Mouse (Mus musculus) hindbrain, embryonic 16.5 days (tissue): ENCODE results near the gene Pnliprp2. TPM values are rescaled to one million over a fixed set of nuclear protein-coding genes. Genes with fewer than 3 reads are reported as not detected.
A peak's percentile ranks its signal among the peaks of the same experiment; 100 is the strongest.

ENCODE experiments used
- ATAC-seq: fragments of 200-750 bp; cut with Nextera tagmentation; 2 replicates; pipeline ENCODE4 v1.8.0; 2017; ENCODE audit warnings: moderate TSS enrichment, moderate library complexity
- H3K27ac ChIP-seq: fragments of 300-500 bp; sonication (generic); 2 replicates; pipeline ENCODE4 v1.5.1; 2014; ENCODE audit warnings: low read depth, mild to moderate bottlenecking, control low read depth, low read length, moderate library complexity
- H3K27me3 ChIP-seq: fragments of 300-500 bp; sonication (generic); replicated peaks from 2 replicates; pipeline ENCODE4 v1.6.1; 2014; ENCODE audit warnings: low read length; ENCODE audit not compliant: control insufficient read depth, insufficient read depth
- H3K36me3 ChIP-seq: fragments of 300-500 bp; sonication (generic); 2 replicates; pipeline ENCODE4 v1.6.1; 2014; ENCODE audit warnings: mild to moderate bottlenecking, low read length, moderate library complexity, mixed read lengths; ENCODE audit not compliant: control insufficient read depth, insufficient read depth
- H3K4me1 ChIP-seq: fragments of 300-500 bp; sonication (generic); 2 replicates; pipeline ENCODE4 v1.6.1; 2014; ENCODE audit warnings: low read depth, low read length; ENCODE audit not compliant: control insufficient read depth, insufficient read depth
- H3K4me2 ChIP-seq: fragments of 300-500 bp; sonication (generic); 2 replicates; pipeline ENCODE4 v1.6.1; 2014; ENCODE audit warnings: mild to moderate bottlenecking, low read length, control low read depth, moderate library complexity
- H3K4me3 ChIP-seq: fragments of 300-500 bp; sonication (generic); 2 replicates; pipeline ENCODE4 v1.5.1; 2014; ENCODE audit warnings: mild to moderate bottlenecking, low read length, control low read depth, moderate library complexity
- H3K9ac ChIP-seq: fragments of 300-500 bp; sonication (generic); 2 replicates; pipeline ENCODE4 v1.6.1; 2014; ENCODE audit warnings: low read depth, mild to moderate bottlenecking, control low read depth, low read length, moderate library complexity
- H3K9me3 ChIP-seq: fragments of 300-500 bp; sonication (generic); 2 replicates; pipeline ENCODE4 v1.6.1; 2014; ENCODE audit warnings: mild to moderate bottlenecking, low read length, moderate library complexity; ENCODE audit not compliant: control insufficient read depth
- WGBS: fragments of 180-500 bp; shearing (Covaris S2); extraction: QIAGEN DNeasy Blood & Tissue Kit; methylation state at CpG from one replicate; pipeline ENCODE4 v1.1.7; 2014; 5-methylcytosine and 5-hydroxymethylcytosine counted together
- polyA plus RNA-seq: library from polyadenylated mRNA; unstranded; fragments of >200 nt; fragmentation: Nextera tagmentation; extraction: Ambion mirVana; gene quantifications from 2 replicates; pipeline ENCODE4 v1.2.1, GENCODE M21; 2015

Pnliprp2 gene
- polyA plus RNA-seq, 1 experiment from 2014 or later = 0.13 TPM

DNA sequence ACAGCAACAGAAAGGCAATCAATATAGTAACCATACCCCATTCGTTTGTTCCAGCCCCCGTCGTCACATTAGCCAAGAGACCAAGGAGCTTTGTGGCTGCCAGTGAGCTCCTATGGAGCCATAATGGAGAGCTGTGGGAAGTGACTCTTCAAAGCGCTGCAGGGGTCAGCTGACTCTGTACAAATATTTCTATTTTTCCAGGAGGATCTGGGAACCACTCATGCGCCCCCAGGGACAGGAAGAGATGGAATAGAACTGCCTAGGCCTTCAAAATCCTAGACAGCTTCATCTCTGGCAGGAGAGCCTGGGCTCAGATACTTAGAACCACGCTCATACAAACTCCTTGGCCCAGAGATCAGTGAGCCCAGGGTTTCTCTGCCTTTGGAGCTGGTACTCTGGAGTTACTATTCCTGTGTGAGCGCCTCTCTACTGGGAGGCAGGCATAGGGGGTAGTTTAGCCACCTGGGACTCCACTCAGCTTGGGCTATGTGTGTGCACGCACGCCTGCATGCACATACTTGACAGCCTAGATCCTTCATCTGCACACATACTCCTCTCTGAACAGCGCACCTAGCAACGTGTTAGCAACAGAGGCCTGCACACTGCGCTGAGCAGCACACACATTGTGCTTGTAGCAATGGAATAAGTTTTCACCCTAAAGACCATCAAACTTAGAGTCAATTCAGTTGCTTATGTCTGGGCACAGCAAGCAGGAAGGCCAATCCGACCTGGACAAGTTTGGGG, 55.8 kb downstream of the Pnliprp2 start:
- Histone ChIP-seq H3K27ac (no peak overlapping the region), H3K4me1 (no peaks in the 10 kb centered on the region), H3K9ac (no peak overlapping the region), H3K27me3 (no peaks in the 10 kb centered on the region), H3K9me3 (no peaks in the 10 kb centered on the region), H3K36me3 (peaks cover 7% of the 10 kb centered on the region), H3K4me3 (no peak overlapping the region), H3K4me2 (no peak overlapping the region)
- no peak for ATAC-seq
- WGBS = 79% methylated on average over 13 of the region's 13 CpGs

DNA sequence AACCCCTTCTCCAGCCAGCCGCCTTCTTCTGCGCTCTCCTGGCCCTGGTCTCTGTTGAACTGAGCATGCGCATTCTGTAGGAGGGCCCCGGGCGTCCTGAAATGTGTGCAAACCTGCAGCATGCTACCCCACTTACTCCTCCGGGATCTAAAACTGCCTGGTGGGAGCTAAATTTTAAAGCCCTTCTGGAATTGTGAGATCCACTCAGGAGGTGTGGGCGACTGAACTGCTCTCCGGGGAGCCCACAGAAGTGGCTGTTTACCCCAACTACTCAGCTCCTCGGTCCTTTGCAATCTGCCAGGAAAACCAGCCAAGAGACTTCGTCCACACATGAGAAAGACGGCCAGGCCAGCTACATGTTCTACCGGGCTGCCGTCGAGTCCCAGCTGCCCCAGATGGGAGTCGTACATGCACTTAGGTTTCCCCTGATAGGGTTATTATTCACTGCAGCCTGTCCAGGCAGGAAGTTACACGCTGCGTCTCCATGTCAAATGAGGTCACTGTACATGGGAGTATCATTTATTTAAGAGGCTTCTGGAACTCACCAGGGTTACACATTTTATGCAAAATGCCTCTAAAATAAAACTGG, 57.0 kb downstream of the Pnliprp2 start:
- Histone ChIP-seq H3K36me3 (peaks cover 9% of the 10 kb centered on the region), H3K27me3 (no peaks in the 10 kb centered on the region), H3K9me3 (no peaks in the 10 kb centered on the region), H3K9ac (no peak overlapping the region), H3K4me2 (no peak overlapping the region), H3K4me1 (no peaks in the 10 kb centered on the region), H3K27ac (0 out of 2 replicates have a peak overlapping the region, but pooled peaks have one; percentile 9), H3K4me3 (no peak overlapping the region)
- WGBS = 66% methylated on average over 17 of the region's 17 CpGs
- ATAC-seq = no peak

DNA sequence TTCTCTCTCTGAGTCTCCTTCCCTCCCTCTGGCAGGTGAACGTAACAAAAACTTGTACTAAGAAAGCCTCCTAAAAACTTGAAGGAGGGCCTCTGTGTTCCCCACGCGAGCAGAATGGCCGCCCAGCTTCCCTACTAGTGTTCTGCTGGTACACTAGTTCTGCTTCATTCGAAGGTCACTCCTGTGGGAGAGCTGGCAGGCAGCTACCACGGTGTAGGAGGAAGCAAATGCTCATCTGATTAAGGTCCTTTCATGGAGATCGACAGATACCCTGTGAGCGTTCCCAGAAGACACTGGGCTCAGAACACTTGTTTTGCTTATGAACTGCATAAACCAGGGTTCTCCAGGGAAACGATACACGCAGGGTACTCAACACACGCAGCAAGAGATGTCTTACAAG, 57.9 kb downstream of the Pnliprp2 start:
- WGBS = 77% methylated on average over 11 of the region's 11 CpGs
- no peak for ATAC-seq
- no peak overlapping the region for H3K4me3 ChIP-seq
- no peak overlapping the region for H3K4me2 ChIP-seq
- H3K27ac ChIP-seq = no peak overlapping the region
- peaks cover 9% of the 10 kb centered on the region for H3K36me3 ChIP-seq
- H3K9ac ChIP-seq = no peak overlapping the region
- no peaks in the 10 kb centered on the region for H3K27me3 ChIP-seq
- no peaks in the 10 kb centered on the region for H3K9me3 ChIP-seq
- H3K4me1 ChIP-seq = peaks cover 2% of the 10 kb centered on the region; the same call in 1 of the 2 replicates

DNA sequence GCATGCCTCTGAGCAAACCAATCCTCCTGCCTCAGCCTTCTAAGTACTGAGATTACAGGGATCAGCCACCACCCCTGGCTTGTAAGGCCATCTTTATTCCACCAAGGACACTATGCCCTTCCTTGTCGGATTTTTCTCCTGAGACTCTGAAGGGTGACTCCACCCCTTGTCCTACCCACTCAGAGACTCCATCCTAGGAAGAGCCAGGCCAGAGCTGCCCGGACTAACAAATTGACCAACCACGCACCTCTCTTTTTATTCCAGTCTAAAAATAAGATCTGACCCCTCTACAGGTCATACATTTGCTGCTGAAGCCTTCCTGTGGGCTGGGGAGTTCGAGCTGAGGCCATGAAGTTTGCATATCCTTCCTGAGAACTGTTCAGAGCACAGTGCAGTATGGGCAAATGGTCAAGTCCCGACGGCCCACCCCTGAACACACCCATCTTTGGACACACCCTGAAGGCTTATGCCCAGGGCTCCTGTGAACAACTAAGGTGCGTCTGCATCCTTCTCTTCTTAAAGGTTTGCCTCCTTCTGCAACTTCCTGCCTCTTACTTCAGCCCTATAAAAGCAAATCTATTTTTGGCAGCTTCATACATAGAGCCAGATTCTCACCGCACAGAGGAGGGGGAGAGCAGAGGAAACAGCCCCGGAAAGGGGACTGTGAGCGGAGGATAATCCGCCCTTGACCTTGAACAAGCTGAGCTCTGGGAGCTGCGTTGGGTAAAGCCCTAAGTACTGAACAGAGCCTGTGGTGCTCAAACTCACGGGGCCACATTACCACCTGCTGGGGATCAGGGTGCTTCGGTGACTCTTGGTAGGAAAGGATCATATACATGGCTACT, 59.3 kb downstream of the Pnliprp2 start:
- 82% methylated on average over 14 of the region's 14 CpGs for WGBS

DNA sequence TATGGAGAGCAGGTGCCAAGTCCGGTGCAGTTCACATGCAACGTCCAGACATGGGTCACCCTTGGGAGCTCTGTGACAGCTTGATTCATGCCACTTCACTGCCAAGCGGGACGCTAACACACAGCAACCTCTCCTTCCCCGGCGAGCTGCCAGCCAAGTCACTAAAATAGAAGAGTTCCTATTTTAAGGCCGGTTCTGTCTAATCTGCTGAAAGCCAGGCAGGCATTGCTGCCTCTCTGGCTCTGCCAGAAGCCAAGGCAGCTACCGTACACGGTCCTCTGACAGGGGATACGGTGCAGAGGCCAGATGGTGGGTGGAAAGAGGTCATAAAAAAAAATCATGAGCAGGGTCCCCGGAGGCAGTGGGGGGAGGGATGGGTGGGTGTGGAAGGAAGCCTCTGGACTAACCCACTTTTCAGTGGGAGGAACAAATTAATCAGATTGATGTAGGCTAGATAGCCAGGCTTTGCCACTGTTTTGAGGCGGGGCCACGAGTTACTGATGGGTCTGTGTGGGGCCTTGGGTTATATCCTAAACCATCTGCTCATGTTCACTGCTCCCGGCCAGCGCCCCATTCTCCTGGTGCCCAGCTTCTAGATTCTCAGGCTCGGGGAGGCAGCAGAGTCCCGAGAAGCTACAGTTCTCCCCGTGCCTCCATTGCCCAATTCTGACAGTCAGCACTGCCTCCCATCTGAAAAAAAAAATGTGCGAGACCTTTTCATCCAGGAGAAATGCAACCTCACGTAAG, 63.1 kb downstream of the Pnliprp2 start:
- H3K9me3 ChIP-seq = no peaks in the 10 kb centered on the region
- H3K4me3 ChIP-seq = no peak overlapping the region
- WGBS = 44% methylated on average over 20 of the region's 20 CpGs
- no peaks in the 10 kb centered on the region for H3K27me3 ChIP-seq
- H3K36me3 ChIP-seq = peaks cover 18% of the 10 kb centered on the region
- H3K4me2 ChIP-seq = no peak overlapping the region
- H3K4me1 ChIP-seq = peaks cover 2% of the 10 kb centered on the region; the same call in 1 of the 2 replicates
- no peak overlapping the region for H3K9ac ChIP-seq
- H3K27ac ChIP-seq = no peak overlapping the region; the same call in 1 of the 2 replicates
- ATAC-seq = peak; percentile 62

More for the DNA sequence above, 59.3 kb downstream of the Pnliprp2 start:
- Histone ChIP-seq H3K36me3 (peaks cover 9% of the 10 kb centered on the region), H3K4me2 (no peak overlapping the region), H3K9ac (no peak overlapping the region), H3K9me3 (no peaks in the 10 kb centered on the region), H3K4me3 (no peak overlapping the region), H3K27ac (no peak overlapping the region), H3K27me3 (no peaks in the 10 kb centered on the region), H3K4me1 (peaks cover 2% of the 10 kb centered on the region; the same call in 1 of the 2 replicates)
- no peak for ATAC-seq

DNA sequence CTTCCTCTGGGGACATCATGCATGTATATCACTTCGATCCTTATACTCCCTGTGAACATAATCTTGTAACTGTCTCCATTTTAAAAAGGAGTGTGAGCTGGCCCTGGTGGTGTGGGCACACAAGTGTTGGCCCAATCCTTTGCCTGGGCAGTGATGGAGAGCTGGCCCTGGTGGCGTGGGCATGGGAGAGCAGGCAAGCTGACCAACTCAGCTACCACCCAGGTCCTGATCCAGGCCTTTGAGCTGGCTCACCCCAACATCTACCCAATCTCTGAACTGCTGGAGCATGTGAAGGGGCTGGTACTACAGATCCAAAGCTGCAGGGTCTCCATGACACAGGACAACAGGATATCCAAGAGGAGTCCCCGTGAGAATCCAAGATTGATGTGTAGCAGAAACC, 63.8 kb downstream of the Pnliprp2 start:
- Histone ChIP-seq H3K27ac (no peak overlapping the region), H3K27me3 (no peaks in the 10 kb centered on the region), H3K9me3 (no peaks in the 10 kb centered on the region), H3K4me2 (no peak overlapping the region), H3K4me1 (peaks cover 2% of the 10 kb centered on the region; the same call in 1 of the 2 replicates), H3K4me3 (no peak overlapping the region), H3K36me3 (peaks cover 18% of the 10 kb centered on the region), H3K9ac (no peak overlapping the region)
- no peak for ATAC-seq
- WGBS = 88% methylated on average over 3 of the region's 3 CpGs

DNA sequence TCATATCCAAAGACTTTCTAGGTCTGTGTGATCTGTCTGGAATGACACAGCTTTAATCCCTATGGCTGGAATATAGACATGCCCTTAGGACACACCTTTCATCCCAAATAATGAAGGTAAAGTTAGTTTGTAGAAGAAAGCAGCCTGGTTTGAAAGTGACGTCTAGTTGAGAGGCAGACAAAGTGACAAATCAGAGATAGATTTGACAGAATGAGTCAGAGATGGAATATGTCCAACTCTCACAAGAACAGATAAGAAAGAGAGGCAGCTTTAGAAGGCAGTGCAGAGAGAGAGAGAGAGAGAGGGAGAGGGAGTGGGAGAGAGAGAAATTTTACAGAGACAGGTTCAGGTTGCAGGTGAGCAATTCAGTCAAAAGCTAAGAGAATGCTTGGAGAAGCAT, 64.8 kb downstream of the Pnliprp2 start:
- Histone ChIP-seq H3K4me1 (peaks cover 6% of the 10 kb centered on the region), H3K36me3 (peaks cover 16% of the 10 kb centered on the region), H3K4me2 (no peak overlapping the region), H3K27ac (no peak overlapping the region), H3K9me3 (no peaks in the 10 kb centered on the region), H3K27me3 (no peaks in the 10 kb centered on the region), H3K4me3 (no peak overlapping the region), H3K9ac (no peak overlapping the region)
- 79% methylated on average over 1 of the region's 1 CpGs for WGBS
- no peak for ATAC-seq
